Mouse (Mus musculus) lung, embryonic 15.5 days (tissue): ENCODE measurements at regions not wholly inside any gene's neighbourhood (a gene's known extent, or its start where the extent isn't known, plus 50 kb on each side); places are given as distances from the start of the nearest gene placed in this dataset.
"Not testable (repeated sequence)": the region's sequence is repeated elsewhere in the genome, so short reads cannot be mapped to it uniquely, and the experiment has no call there.

Source experiments
- ATAC-seq: fragments of 200-750 bp; cut with Nextera tagmentation; 2 replicates; pipeline ENCODE4 v1.8.0; 2017; ENCODE audit warnings: moderate number of reproducible peaks, borderline replicate concordance; ENCODE audit not compliant: low FRiP score, low TSS enrichment; ENCODE audit errors: extremely low read depth
- H3K27ac ChIP-seq: fragments of 300-500 bp; sonication (generic); 2 replicates; pipeline ENCODE4 v1.5.1; 2015; ENCODE audit warnings: moderate library complexity, mild to moderate bottlenecking, inconsistent platforms
- H3K27me3 ChIP-seq: fragments of 300-500 bp; sonication (generic); 2 replicates; pipeline ENCODE4 v1.6.1; 2015; ENCODE audit warnings: inconsistent platforms
- H3K36me3 ChIP-seq: fragments of 300-500 bp; sonication (generic); 2 replicates; pipeline ENCODE4 v1.6.1; 2015; ENCODE audit warnings: inconsistent platforms
- H3K4me1 ChIP-seq: fragments of 300-500 bp; sonication (generic); 2 replicates; pipeline ENCODE4 v1.6.1; 2015; ENCODE audit warnings: inconsistent platforms
- H3K4me2 ChIP-seq: fragments of 300-500 bp; sonication (generic); 2 replicates; pipeline ENCODE4 v1.6.1; 2015; ENCODE audit warnings: inconsistent platforms, mild to moderate bottlenecking, moderate library complexity
- H3K4me3 ChIP-seq: fragments of 300-500 bp; sonication (generic); 2 replicates; pipeline ENCODE4 v1.5.1; 2015; ENCODE audit warnings: mild to moderate bottlenecking, inconsistent platforms
- H3K9ac ChIP-seq: fragments of 300-500 bp; sonication (generic); 2 replicates; pipeline ENCODE4 v1.6.1; 2015; ENCODE audit warnings: inconsistent platforms
- H3K9me3 ChIP-seq: fragments of 300-500 bp; sonication (generic); 2 replicates; pipeline ENCODE4 v1.6.1; 2016; ENCODE audit warnings: inconsistent platforms
- WGBS: fragments of 180-500 bp; shearing (Covaris S2); methylation state at CpG from one replicate; pipeline ENCODE4 v1.1.7; 2015; 5-methylcytosine and 5-hydroxymethylcytosine counted together

- H3K27me3 ChIP-seq: peaks cover 28% of the 10 kb centered on the region; the same call in 1 of the 2 replicates
- peaks cover 25% of the 10 kb centered on the region for H3K4me1 ChIP-seq
- WGBS: 4% methylated on average over 33 of the region's 33 CpGs
- no peak overlapping the region for H3K4me3 ChIP-seq
- H3K9ac ChIP-seq: no peak overlapping the region
- no peak overlapping the region for H3K27ac ChIP-seq
- H3K4me2 ChIP-seq: peak overlapping the region; percentile 19
- no peaks in the 10 kb centered on the region for H3K36me3 ChIP-seq
- no peak for ATAC-seq
- no peaks in the 10 kb centered on the region for H3K9me3 ChIP-seq
These were observed 114.4 kb downstream of the Dicer1 start for GRCm38 (mm10) chr12:104637046-104638032.

GRCm38 (mm10) chr12:104636474-104636873, 115.3 kb downstream of the Dicer1 start:
- Histone ChIP-seq H3K4me3 (no peak overlapping the region), H3K27me3 (peaks cover 28% of the 10 kb centered on the region; the same call in 1 of the 2 replicates), H3K27ac (no peak overlapping the region), H3K36me3 (no peaks in the 10 kb centered on the region), H3K9ac (no peak overlapping the region), H3K9me3 (no peaks in the 10 kb centered on the region), H3K4me2 (no peak overlapping the region), H3K4me1 (peaks cover 20% of the 10 kb centered on the region)
- 51% methylated on average over 12 of the region's 12 CpGs for WGBS
- ATAC-seq: no peak

- H3K4me3 ChIP-seq: no peak overlapping the region
- H3K27me3 ChIP-seq: peaks cover 28% of the 10 kb centered on the region; the same call in 1 of the 2 replicates
- H3K27ac ChIP-seq: no peak overlapping the region
- H3K9me3 ChIP-seq: no peaks in the 10 kb centered on the region
- no peaks in the 10 kb centered on the region for H3K36me3 ChIP-seq
- H3K4me2 ChIP-seq: no peak overlapping the region
- ATAC-seq: no peak
- H3K4me1 ChIP-seq: peaks cover 20% of the 10 kb centered on the region
- no peak overlapping the region for H3K9ac ChIP-seq
- 80% methylated on average over 10 of the region's 10 CpGs for WGBS
These were observed 116.9 kb downstream of the Dicer1 start for GRCm38 (mm10) chr12:104634818-104635217.

- no peaks in the 10 kb centered on the region for H3K9me3 ChIP-seq
- no peak for ATAC-seq
- WGBS: 79% methylated on average over 3 of the region's 3 CpGs
- no peak overlapping the region for H3K4me2 ChIP-seq
- H3K9ac ChIP-seq: no peak overlapping the region
- H3K4me3 ChIP-seq: no peak overlapping the region
- H3K27me3 ChIP-seq: peaks cover 5% of the 10 kb centered on the region; the same call in 1 of the 2 replicates
- no peaks in the 10 kb centered on the region for H3K4me1 ChIP-seq
- H3K36me3 ChIP-seq: no peaks in the 10 kb centered on the region
- no peak overlapping the region for H3K27ac ChIP-seq
These were observed 121.2 kb downstream of the Dicer1 start for GRCm38 (mm10) chr12:104630590-104630989.

- Histone ChIP-seq H3K9me3 (no peaks in the 10 kb centered on the region), H3K36me3 (no peaks in the 10 kb centered on the region), H3K27ac (no peak overlapping the region), H3K9ac (no peak overlapping the region), H3K4me1 (no peaks in the 10 kb centered on the region), H3K4me2 (no peak overlapping the region), H3K27me3 (no peaks in the 10 kb centered on the region), H3K4me3 (no peak overlapping the region)
- 65% methylated on average over 2 of the region's 2 CpGs for WGBS
- no peak for ATAC-seq
These were observed 122.3 kb downstream of the Dicer1 start for GRCm38 (mm10) chr12:104629449-104629848.

GRCm38 (mm10) chr12:104626054-104626453, 125.7 kb downstream of the Dicer1 start:
- Histone ChIP-seq H3K36me3 (no peaks in the 10 kb centered on the region), H3K9ac (no peak overlapping the region), H3K4me1 (no peaks in the 10 kb centered on the region), H3K4me3 (no peak overlapping the region), H3K27me3 (no peaks in the 10 kb centered on the region), H3K4me2 (no peak overlapping the region), H3K27ac (no peak overlapping the region), H3K9me3 (no peaks in the 10 kb centered on the region)
- 87% methylated on average over 5 of the region's 5 CpGs for WGBS
- no peak for ATAC-seq

GRCm38 (mm10) chr12:104623896-104624685, 127.7 kb downstream of the Dicer1 start:
- 68% methylated on average over 7 of the region's 7 CpGs for WGBS
- no peaks in the 10 kb centered on the region for H3K27me3 ChIP-seq
- H3K36me3 ChIP-seq: no peaks in the 10 kb centered on the region
- no peak overlapping the region for H3K27ac ChIP-seq
- H3K9ac ChIP-seq: no peak overlapping the region
- no peak for ATAC-seq
- H3K4me1 ChIP-seq: no peaks in the 10 kb centered on the region
- H3K4me2 ChIP-seq: no peak overlapping the region
- no peak overlapping the region for H3K4me3 ChIP-seq
- H3K9me3 ChIP-seq: no peaks in the 10 kb centered on the region

- ATAC-seq: peak; percentile 56; the same call in 1 of the 2 replicates
These were observed 134.5 kb downstream of the Dicer1 start for GRCm38 (mm10) chr12:104617111-104617725.

GRCm38 (mm10) chr12:104614240-104614639, 137.5 kb downstream of the Dicer1 start:
- Histone ChIP-seq H3K36me3 (no peaks in the 10 kb centered on the region), H3K9me3 (no peaks in the 10 kb centered on the region), H3K4me1 (peaks cover 5% of the 10 kb centered on the region; the same call in 1 of the 2 replicates), H3K9ac (no peak overlapping the region), H3K27ac (no peak overlapping the region), H3K4me3 (no peak overlapping the region), H3K4me2 (no peak overlapping the region), H3K27me3 (no peaks in the 10 kb centered on the region)
- WGBS: 58% methylated on average over 8 of the region's 8 CpGs
- no peak for ATAC-seq

More at GRCm38 (mm10) chr12:104617111-104617725, 134.5 kb downstream of the Dicer1 start:
- Histone ChIP-seq H3K4me3 (peak overlapping the region; percentile 6; the same call in 1 of the 2 replicates), H3K9me3 (no peaks in the 10 kb centered on the region), H3K4me2 (peak overlapping the region; percentile 45), H3K9ac (no peak overlapping the region; the same call in 1 of the 2 replicates), H3K27ac (no peak overlapping the region), H3K27me3 (no peaks in the 10 kb centered on the region), H3K36me3 (no peaks in the 10 kb centered on the region), H3K4me1 (peaks cover 5% of the 10 kb centered on the region; the same call in 1 of the 2 replicates)
- 19% methylated on average over 17 of the region's 17 CpGs for WGBS

- Histone ChIP-seq H3K27ac (no peak overlapping the region), H3K4me1 (peaks cover 9% of the 10 kb centered on the region; the same call in 1 of the 2 replicates), H3K4me2 (no peak overlapping the region), H3K9ac (no peak overlapping the region), H3K27me3 (0 out of 2 replicates have a peak, but pooled peaks cover 3% of the 10 kb centered on the region), H3K4me3 (no peak overlapping the region), H3K9me3 (no peaks in the 10 kb centered on the region), H3K36me3 (no peaks in the 10 kb centered on the region)
- 53% methylated on average over 19 of the region's 19 CpGs for WGBS
- ATAC-seq: no peak
These were observed 136.6 kb upstream of the Gsc start for GRCm38 (mm10) chr12:104609767-104610166.

- not testable (repeated sequence) for H3K4me2 ChIP-seq, H3K36me3 ChIP-seq, H3K9ac ChIP-seq, H3K9me3 ChIP-seq, H3K4me3 ChIP-seq, H3K27me3 ChIP-seq, H3K27ac ChIP-seq, ATAC-seq, H3K4me1 ChIP-seq
- WGBS: 74% methylated on average over 4 of the region's 4 CpGs
These were observed 135.8 kb upstream of the Gsc start for GRCm38 (mm10) chr12:104608956-104609355.
